Mouse (Mus musculus): Measurements from ENCODE around the gene Ppm1l.

Gene Ppm1l

GRCm38 (mm10) chr3:69333819-69334218 is 17.2 kb downstream of the Ppm1l start:
- no peak for DNase-seq (ENCODE audit: low spot score in 2 of 2)

- DNase-seq (ENCODE audit: low spot score in 2 of 2) = no peak
Measured at GRCm38 (mm10) chr3:69340486-69340885, 23.8 kb downstream of the Ppm1l start.

GRCm38 (mm10) chr3:69340971-69341370 is 24.3 kb downstream of the Ppm1l start:
- no peak for DNase-seq (ENCODE audit: low spot score in 2 of 2)

GRCm38 (mm10) chr3:69341514-69341913 is 24.9 kb downstream of the Ppm1l start:
- no peak for DNase-seq (ENCODE audit: low spot score in 2 of 2)

GRCm38 (mm10) chr3:69342247-69342921 is 25.7 kb downstream of the Ppm1l start:
- DNase-seq (ENCODE audit: low spot score in 2 of 2) = no peak

- DNase-seq (ENCODE audit: low spot score in 2 of 2) = no peak
Measured at GRCm38 (mm10) chr3:69343124-69343523, 26.5 kb downstream of the Ppm1l start.

GRCm38 (mm10) chr3:69346514-69346913 is 29.9 kb downstream of the Ppm1l start:
- DNase-seq (ENCODE audit: low spot score in 2 of 2) = no peak

- no peak for DNase-seq (ENCODE audit: low spot score in 2 of 2)
Measured at GRCm38 (mm10) chr3:69348197-69348920, 31.7 kb downstream of the Ppm1l start.

GRCm38 (mm10) chr3:69348921-69349237 is 32.2 kb downstream of the Ppm1l start:
- DNase-seq (ENCODE audit: low spot score in 2 of 2) = no peak

GRCm38 (mm10) chr3:69349973-69350372 is 33.3 kb downstream of the Ppm1l start:
- no peak for DNase-seq (ENCODE audit: low spot score in 2 of 2)

- DNase-seq (ENCODE audit: low spot score in 2 of 2) = no peak
Measured at GRCm38 (mm10) chr3:69352194-69352593, 35.5 kb downstream of the Ppm1l start.

- DNase-seq (ENCODE audit: low spot score in 2 of 2) = no peak
Measured at GRCm38 (mm10) chr3:69354681-69355080, 38.0 kb downstream of the Ppm1l start.

GRCm38 (mm10) chr3:69356078-69356665 is 39.5 kb downstream of the Ppm1l start:
- DNase-seq (ENCODE audit: low spot score in 2 of 2) = no peak

- no peak for DNase-seq (ENCODE audit: low spot score in 2 of 2)
Measured at GRCm38 (mm10) chr3:69356781-69357180, 40.1 kb downstream of the Ppm1l start.

- no peak for DNase-seq (ENCODE audit: low spot score in 2 of 2)
Measured at GRCm38 (mm10) chr3:69357897-69358619, 41.4 kb downstream of the Ppm1l start.

GRCm38 (mm10) chr3:69358620-69358964 is 41.9 kb downstream of the Ppm1l start:
- DNase-seq (ENCODE audit: low spot score in 2 of 2) = no peak

GRCm38 (mm10) chr3:69360263-69360895 is 43.7 kb downstream of the Ppm1l start:
- DNase-seq (ENCODE audit: low spot score in 2 of 2) = no peak

GRCm38 (mm10) chr3:69361487-69362349 is 45.1 kb downstream of the Ppm1l start:
- DNase-seq (ENCODE audit: low spot score in 2 of 2) = no peak

GRCm38 (mm10) chr3:69362350-69362790 is 45.7 kb downstream of the Ppm1l start:
- DNase-seq (ENCODE audit: low spot score in 2 of 2) = no peak

GRCm38 (mm10) chr3:69362906-69363305 is 46.2 kb downstream of the Ppm1l start:
- no peak for DNase-seq (ENCODE audit: low spot score in 2 of 2)

- DNase-seq (ENCODE audit: low spot score in 2 of 2) = no peak
Measured at GRCm38 (mm10) chr3:69364151-69364550, 47.5 kb downstream of the Ppm1l start.

All from urinary bladder, postnatal 36 days (tissue).